Mouse (Mus musculus): Measurements from ENCODE around the gene Ankrd6. TPM values are rescaled to one million over a fixed set of nuclear protein-coding genes. Genes with fewer than 3 reads are reported as not detected.

Ankrd6 gene
- polyA plus RNA-seq, 1 experiment from 2014 or later = 22.6 TPM

DNA sequence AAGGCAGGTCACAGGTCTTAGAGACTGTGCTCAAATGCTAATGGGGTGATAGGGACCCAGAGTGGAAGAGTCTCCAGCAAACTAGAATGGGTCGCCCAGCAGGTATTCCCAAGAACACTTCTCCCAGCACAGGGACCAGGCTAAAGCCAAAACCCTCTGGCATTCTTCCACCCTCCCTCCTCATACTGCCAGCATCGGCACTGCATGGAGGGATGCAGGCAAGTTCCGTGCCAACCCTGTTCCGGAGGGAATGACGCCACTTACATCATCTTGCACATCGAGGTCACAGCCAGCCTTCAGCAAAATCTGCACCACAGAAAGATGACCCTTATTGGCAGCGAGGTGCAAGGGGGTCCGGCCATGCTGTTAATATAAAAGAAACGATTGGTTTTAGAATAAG lies 114.6 kb downstream of the Ankrd6 start:
- no peak for ATAC-seq (ENCODE audit: low FRiP score)
- no peak overlapping the region for H3K27ac ChIP-seq
- peaks cover 4% of the 10 kb centered on the region; the same call in 1 of the 2 replicates for H3K9me3 ChIP-seq
- no peak overlapping the region for H3K4me2 ChIP-seq
- H3K4me1 ChIP-seq = peaks cover 20% of the 10 kb centered on the region; the same call in 1 of the 2 replicates
- H3K27me3 ChIP-seq = no peaks in the 10 kb centered on the region
- H3K4me3 ChIP-seq (replicated peaks) = no peak overlapping the region
- H3K36me3 ChIP-seq (replicated peaks) = no peaks in the 10 kb centered on the region
- 91% methylated on average over 9 of the region's 9 CpGs for WGBS
- H3K9ac ChIP-seq = no peak overlapping the region

DNA sequence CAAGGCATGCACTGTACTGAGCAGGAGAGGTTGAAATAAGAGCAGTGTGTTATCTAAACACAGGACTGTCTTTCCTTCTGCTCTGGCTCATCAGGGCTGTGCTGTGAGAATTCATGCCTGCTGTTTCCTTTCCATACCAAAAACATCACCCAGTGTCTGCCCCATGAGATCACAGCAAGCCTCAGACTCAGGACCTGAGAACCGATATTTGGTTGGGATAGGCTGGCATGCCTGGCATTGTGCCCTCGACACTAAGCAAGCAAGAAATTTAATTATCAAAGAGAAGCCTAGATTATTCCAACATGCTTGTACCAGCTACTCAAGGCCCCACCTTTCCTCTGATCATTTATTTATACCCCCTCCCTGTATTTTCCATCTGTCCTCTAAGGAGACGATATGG lies 116.1 kb downstream of the Ankrd6 start:
- 82% methylated on average over 3 of the region's 3 CpGs for WGBS
- H3K27ac ChIP-seq = no peak overlapping the region
- H3K36me3 ChIP-seq (replicated peaks) = no peaks in the 10 kb centered on the region
- no peak for ATAC-seq (ENCODE audit: low FRiP score)
- H3K9me3 ChIP-seq = peaks cover 2% of the 10 kb centered on the region; the same call in 1 of the 2 replicates
- peaks cover 20% of the 10 kb centered on the region; the same call in 1 of the 2 replicates for H3K4me1 ChIP-seq
- no peak overlapping the region for H3K9ac ChIP-seq
- H3K4me2 ChIP-seq = no peak overlapping the region
- H3K27me3 ChIP-seq = no peaks in the 10 kb centered on the region
- no peak overlapping the region for H3K4me3 ChIP-seq (replicated peaks)

- peak; percentile 68; the same call in 1 of the 2 replicates for ATAC-seq (ENCODE audit: low FRiP score)
- peak overlapping the region; percentile 53 for H3K4me2 ChIP-seq
- H3K9ac ChIP-seq = peak overlapping the region; percentile 17; the same call in 1 of the 2 replicates
- peak overlapping the region; percentile 28 for H3K4me3 ChIP-seq (replicated peaks)
- no peaks in the 10 kb centered on the region for H3K27me3 ChIP-seq
- H3K27ac ChIP-seq = no peak overlapping the region
- no peaks in the 10 kb centered on the region for H3K36me3 ChIP-seq (replicated peaks)
- WGBS = 52% methylated on average over 17 of the region's 17 CpGs
- H3K4me1 ChIP-seq = peaks cover 16% of the 10 kb centered on the region; the same call in 1 of the 2 replicates
- H3K9me3 ChIP-seq = no peaks in the 10 kb centered on the region
Measured at GRCm38 (mm10) chr4:32833494-32834282, 117.0 kb downstream of the Ankrd6 start.

DNA sequence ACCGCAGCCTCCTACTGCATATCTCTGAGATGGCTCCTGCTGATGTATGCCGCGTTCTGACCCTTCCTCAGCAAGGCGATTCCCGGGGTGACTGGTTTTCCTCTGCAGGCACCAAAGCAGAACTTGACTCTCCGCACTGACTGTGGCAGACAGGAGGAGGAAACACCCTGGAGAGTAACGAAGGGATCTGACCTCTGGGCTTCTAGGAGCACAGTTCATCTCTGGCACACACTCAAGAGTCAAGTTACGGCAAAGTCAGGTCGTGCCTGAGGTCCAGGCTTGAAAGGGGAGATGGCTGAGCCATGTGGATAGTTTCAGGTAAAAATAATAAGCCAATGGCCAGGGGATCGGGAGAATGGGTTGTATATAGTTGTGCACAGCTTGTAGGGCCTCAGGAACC lies 121.3 kb downstream of the Ankrd6 start:
- 83% methylated on average over 10 of the region's 10 CpGs for WGBS
- H3K27me3 ChIP-seq = no peaks in the 10 kb centered on the region
- no peak overlapping the region for H3K27ac ChIP-seq
- H3K4me1 ChIP-seq = peaks cover 11% of the 10 kb centered on the region
- no peaks in the 10 kb centered on the region for H3K9me3 ChIP-seq
- H3K4me2 ChIP-seq = no peak overlapping the region
- no peak for ATAC-seq (ENCODE audit: low FRiP score)
- no peaks in the 10 kb centered on the region for H3K36me3 ChIP-seq (replicated peaks)
- no peak overlapping the region for H3K4me3 ChIP-seq (replicated peaks)
- H3K9ac ChIP-seq = no peak overlapping the region

DNA sequence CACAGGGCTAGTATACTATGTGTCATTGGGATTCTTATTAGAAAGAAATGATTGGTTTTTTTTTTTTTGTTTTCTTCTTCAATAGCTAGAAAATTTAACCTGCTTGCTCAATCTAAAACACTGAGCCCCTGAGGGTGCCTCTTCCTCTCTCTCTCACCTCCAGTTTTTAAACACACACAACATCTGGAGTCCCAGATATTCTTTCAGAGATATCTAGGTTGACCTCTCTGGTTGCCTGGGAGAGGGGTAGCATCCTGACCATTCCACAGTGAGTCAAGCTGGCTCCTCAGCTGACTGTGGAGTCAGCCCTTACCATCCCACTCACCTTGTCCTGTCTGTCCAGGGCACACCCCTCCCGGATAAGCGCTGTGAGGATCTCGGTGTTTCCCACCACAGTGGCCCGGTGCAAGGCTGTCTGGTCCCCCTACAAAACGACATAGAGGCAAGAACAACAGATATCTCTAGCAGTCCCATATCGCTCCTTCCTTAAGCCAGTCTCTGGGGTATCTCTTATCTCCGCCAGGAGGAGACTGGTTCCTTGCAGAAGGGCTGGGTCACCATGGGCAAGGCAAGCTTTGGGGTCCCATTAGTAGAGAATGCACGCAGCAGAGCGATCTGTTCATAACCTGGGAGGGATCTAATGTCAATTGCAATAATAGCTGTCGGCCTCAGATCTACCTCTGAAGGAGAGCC lies 122.1 kb downstream of the Ankrd6 start:
- no peak overlapping the region for H3K27ac ChIP-seq
- H3K4me2 ChIP-seq = no peak overlapping the region
- H3K36me3 ChIP-seq (replicated peaks) = no peaks in the 10 kb centered on the region
- peaks cover 8% of the 10 kb centered on the region; the same call in 1 of the 2 replicates for H3K4me1 ChIP-seq
- H3K9ac ChIP-seq = no peak overlapping the region
- no peak for ATAC-seq (ENCODE audit: low FRiP score)
- 95% methylated on average over 10 of the region's 10 CpGs for WGBS
- H3K27me3 ChIP-seq = no peaks in the 10 kb centered on the region
- no peak overlapping the region for H3K4me3 ChIP-seq (replicated peaks)
- no peaks in the 10 kb centered on the region for H3K9me3 ChIP-seq

- no peak for ATAC-seq (ENCODE audit: low FRiP score)
- H3K9me3 ChIP-seq = no peaks in the 10 kb centered on the region
- H3K4me1 ChIP-seq = peaks cover 8% of the 10 kb centered on the region; the same call in 1 of the 2 replicates
- no peak overlapping the region for H3K4me2 ChIP-seq
- no peak overlapping the region for H3K9ac ChIP-seq
- WGBS = 56% methylated on average over 7 of the region's 7 CpGs
- no peaks in the 10 kb centered on the region for H3K27me3 ChIP-seq
- H3K27ac ChIP-seq = 0 out of 2 replicates have a peak overlapping the region, but pooled peaks have one; percentile 31
- no peak overlapping the region for H3K4me3 ChIP-seq (replicated peaks)
- no peaks in the 10 kb centered on the region for H3K36me3 ChIP-seq (replicated peaks)
Measured at GRCm38 (mm10) chr4:32826925-32827324, 123.7 kb downstream of the Ankrd6 start.

DNA sequence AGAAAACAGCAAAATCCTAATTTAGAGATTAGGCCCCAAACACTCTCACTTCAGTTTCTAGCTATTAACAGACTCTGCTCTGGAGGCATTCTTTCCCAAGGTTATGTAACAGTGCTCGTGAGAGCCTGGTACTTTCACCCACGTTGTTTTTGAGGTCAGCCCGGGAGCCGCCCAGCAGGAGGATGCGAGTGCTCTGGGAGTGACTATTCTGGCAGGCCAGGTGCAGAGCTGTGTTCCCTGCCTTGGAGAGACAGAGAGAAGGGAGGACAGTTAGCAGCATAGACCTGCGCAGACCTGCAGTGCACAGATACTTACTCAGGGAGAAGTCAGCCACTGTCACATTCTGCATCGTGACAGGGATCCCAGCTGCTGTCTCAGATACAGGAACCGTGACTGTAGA lies 126.4 kb downstream of the Ankrd6 start:
- no peak overlapping the region for H3K4me2 ChIP-seq
- H3K4me1 ChIP-seq = peaks cover 8% of the 10 kb centered on the region; the same call in 1 of the 2 replicates
- no peak overlapping the region for H3K27ac ChIP-seq
- no peaks in the 10 kb centered on the region for H3K9me3 ChIP-seq
- WGBS = 74% methylated on average over 8 of the region's 8 CpGs
- no peaks in the 10 kb centered on the region for H3K27me3 ChIP-seq
- ATAC-seq (ENCODE audit: low FRiP score) = no peak
- H3K4me3 ChIP-seq (replicated peaks) = no peak overlapping the region
- H3K9ac ChIP-seq = no peak overlapping the region
- no peaks in the 10 kb centered on the region; the same call in 1 of the 2 replicates for H3K36me3 ChIP-seq (replicated peaks)

- WGBS = 93% methylated on average over 3 of the region's 3 CpGs
- no peak overlapping the region for H3K9ac ChIP-seq
- H3K36me3 ChIP-seq (replicated peaks) = peaks cover 2% of the 10 kb centered on the region; the same call in 1 of the 2 replicates
- H3K27me3 ChIP-seq = no peaks in the 10 kb centered on the region
- no peak overlapping the region for H3K4me3 ChIP-seq (replicated peaks)
- no peak overlapping the region for H3K27ac ChIP-seq
- H3K4me1 ChIP-seq = no peaks in the 10 kb centered on the region
- ATAC-seq (ENCODE audit: low FRiP score) = no peak
- H3K9me3 ChIP-seq = no peaks in the 10 kb centered on the region
- H3K4me2 ChIP-seq = no peak overlapping the region
Measured at GRCm38 (mm10) chr4:32820676-32821075, 130.0 kb downstream of the Ankrd6 start.

DNA sequence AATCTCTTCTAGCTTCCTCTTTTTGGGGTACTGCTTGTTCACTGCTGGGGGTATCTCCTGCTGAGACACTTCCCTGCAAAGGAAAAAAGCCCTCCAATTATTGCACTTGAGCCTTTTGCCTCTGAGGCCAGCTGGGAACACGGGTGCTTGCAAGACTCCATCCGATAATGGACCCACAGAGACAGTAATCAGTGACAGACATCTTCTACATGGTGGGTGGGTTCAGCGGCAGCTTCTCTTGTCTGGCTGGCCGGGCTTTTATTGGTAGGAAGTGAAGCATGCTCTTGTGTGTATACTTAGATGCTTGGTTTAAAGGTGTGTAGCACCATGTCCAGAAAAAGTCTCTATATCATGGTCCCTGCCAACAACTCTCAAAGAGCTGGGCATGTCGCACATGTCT lies 133.2 kb downstream of the Ankrd6 start:
- H3K4me2 ChIP-seq = no peak overlapping the region
- H3K4me1 ChIP-seq = no peaks in the 10 kb centered on the region
- H3K9ac ChIP-seq = no peak overlapping the region
- WGBS = 76% methylated on average over 5 of the region's 5 CpGs
- no peak for ATAC-seq (ENCODE audit: low FRiP score)
- no peaks in the 10 kb centered on the region for H3K27me3 ChIP-seq
- peaks cover 2% of the 10 kb centered on the region; the same call in 1 of the 2 replicates for H3K36me3 ChIP-seq (replicated peaks)
- H3K9me3 ChIP-seq = no peaks in the 10 kb centered on the region
- H3K27ac ChIP-seq = no peak overlapping the region
- H3K4me3 ChIP-seq (replicated peaks) = no peak overlapping the region

DNA sequence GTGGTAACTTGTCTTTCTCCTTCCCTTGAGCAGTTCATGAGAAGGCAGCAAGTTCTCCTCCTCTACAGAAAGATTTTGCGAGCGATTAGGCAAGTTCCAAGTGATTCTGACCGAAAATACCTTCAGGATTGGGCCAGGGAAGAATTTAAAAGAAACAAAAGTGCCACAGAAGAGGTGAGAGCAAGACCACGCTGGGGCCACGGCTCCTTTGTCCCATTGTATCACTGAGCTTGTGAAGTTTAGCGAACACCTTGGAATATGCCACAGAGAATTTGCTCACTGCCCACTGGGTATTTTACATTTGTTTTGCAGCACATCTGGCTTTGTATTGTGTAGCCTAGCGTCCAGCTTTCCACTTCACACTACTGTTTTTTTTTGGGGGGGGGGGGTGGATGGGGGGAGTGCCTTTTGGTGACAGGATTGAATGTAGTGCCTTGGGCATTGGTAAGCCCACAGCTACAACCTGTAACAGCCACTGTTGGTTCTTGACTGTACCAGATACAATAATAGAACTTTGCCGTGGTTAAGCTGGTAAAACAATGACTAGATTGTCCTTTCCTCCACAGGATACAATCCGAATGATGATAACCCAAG lies 150.0 kb downstream of the Ankrd6 start:
- H3K27me3 ChIP-seq = no peaks in the 10 kb centered on the region
- WGBS = 7% methylated on average over 9 of the region's 9 CpGs
- H3K27ac ChIP-seq = peak overlapping the region; percentile 100
- peaks cover 2% of the 10 kb centered on the region; the same call in 1 of the 2 replicates for H3K36me3 ChIP-seq (replicated peaks)
- H3K4me2 ChIP-seq = peak overlapping the region; percentile 74
- H3K9me3 ChIP-seq = no peaks in the 10 kb centered on the region
- peaks cover 9% of the 10 kb centered on the region for H3K4me1 ChIP-seq
- peak overlapping the region; percentile 95 for H3K9ac ChIP-seq
- peak; percentile 61 for ATAC-seq (ENCODE audit: low FRiP score)
- H3K4me3 ChIP-seq (replicated peaks) = peak overlapping the region; percentile 86

DNA sequence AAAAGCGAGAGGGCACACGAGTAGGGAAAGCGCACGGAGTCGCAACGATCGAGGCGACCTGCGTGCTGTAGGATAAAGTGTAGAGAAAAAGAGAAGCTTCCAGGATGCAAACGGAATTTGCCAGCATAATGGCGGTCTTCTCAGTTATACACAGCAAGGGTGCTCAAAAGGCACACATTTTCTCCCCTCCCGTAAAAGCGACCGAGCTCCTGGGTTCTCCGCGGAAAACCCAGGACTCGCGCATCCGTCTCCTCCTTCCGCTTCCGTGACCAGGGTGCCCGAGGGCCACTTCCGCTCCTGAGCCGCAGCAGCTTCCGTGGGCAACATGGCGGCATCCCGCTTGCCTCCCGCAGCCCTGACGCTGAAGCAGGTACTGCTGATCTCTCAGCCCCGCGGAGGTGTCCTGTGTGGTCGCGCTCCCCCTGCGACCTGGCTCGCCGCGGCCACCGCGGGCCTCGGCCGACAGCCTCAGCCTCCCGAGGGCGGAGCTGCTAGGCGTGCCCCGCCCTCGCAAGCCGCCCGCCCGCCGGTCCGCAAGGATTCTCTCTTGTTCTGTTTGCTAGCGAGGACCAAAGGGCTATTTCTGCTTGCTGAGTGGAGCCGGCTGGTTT lies 150.6 kb downstream of the Ankrd6 start, which contains the start of gene Lyrm2:
TSS of gene Lyrm2 (plus strand) at position 288 of the 611 bp plus-strand sequence.
- Histone ChIP-seq H3K27ac (peak within 1 kb of the TSS; percentile 100), H3K36me3 (replicated peaks) (no peaks in the 10 kb centered on the region; the same call in 1 of the 2 replicates), H3K9me3 (no peaks in the 10 kb centered on the region), H3K27me3 (no peaks in the 10 kb centered on the region), H3K4me3 (replicated peaks) (peak within 1 kb of the TSS; percentile 86), H3K4me1 (peaks cover 9% of the 10 kb centered on the region), H3K9ac (peak within 1 kb of the TSS; percentile 95), H3K4me2 (peak within 1 kb of the TSS; percentile 74)
- WGBS = under 1% methylated on average over 53 of the region's 53 CpGs
- ATAC-seq (ENCODE audit: low FRiP score) = peak; percentile 95

DNA sequence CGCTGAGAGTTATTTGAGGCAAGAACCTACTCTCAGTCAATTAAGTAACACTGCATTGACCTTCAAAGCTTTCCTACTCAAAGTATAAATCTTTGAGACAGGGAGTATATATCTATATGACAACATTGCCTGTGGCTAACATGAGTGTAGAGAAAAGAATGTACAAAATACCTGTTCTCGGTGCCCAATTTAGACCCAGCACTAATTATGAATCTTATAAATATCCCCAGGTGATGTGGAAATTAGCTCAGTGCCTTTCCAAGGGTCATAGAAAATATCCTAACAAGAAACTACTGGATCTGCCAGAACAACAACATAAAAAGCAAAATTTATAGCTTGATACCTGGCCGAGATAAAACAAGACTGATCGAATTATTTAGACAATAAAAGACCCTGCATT lies 151.7 kb downstream of the Ankrd6 start:
- no peak for ATAC-seq (ENCODE audit: low FRiP score)
- Histone ChIP-seq H3K36me3 (replicated peaks) (no peaks in the 10 kb centered on the region; the same call in 1 of the 2 replicates), H3K27ac (no peak overlapping the region), H3K4me3 (replicated peaks) (no peak overlapping the region), H3K4me2 (no peak overlapping the region), H3K4me1 (peaks cover 9% of the 10 kb centered on the region), H3K27me3 (no peaks in the 10 kb centered on the region), H3K9me3 (no peaks in the 10 kb centered on the region), H3K9ac (no peak overlapping the region)
- 99% methylated on average over 4 of the region's 4 CpGs for WGBS
